Mouse (Mus musculus) ES-Bruce4 (cell line): Measurements from ENCODE around the gene 4931406P16Rik. TPM values are rescaled to one million over a fixed set of nuclear protein-coding genes. Genes with fewer than 3 reads are reported as not detected.
"Not testable (repeated sequence)": the region's sequence is repeated elsewhere in the genome, so short reads cannot be mapped to it uniquely, and the experiment has no call there.

Source experiments
- H3K27ac ChIP-seq: 2 replicates; pipeline ENCODE4 v1.5.1; 2012; ENCODE audit warnings: low read length, inconsistent platforms; ENCODE audit not compliant: insufficient read depth
- H3K27me3 ChIP-seq: 2 replicates; pipeline ENCODE4 v1.6.1; 2012; ENCODE audit warnings: mild to moderate bottlenecking, low read length, inconsistent platforms; ENCODE audit not compliant: control insufficient read depth, poor library complexity, insufficient read depth, severe bottlenecking
- H3K36me3 ChIP-seq: 2 replicates; pipeline ENCODE4 v1.6.1; 2012; ENCODE audit warnings: inconsistent platforms, mild to moderate bottlenecking, low read length, moderate library complexity; ENCODE audit not compliant: control insufficient read depth, poor library complexity, insufficient read depth, severe bottlenecking
- H3K4me1 ChIP-seq: one replicate; pipeline ENCODE4 v1.8.1; 2011; ENCODE audit warnings: low read length; ENCODE audit not compliant: control insufficient read depth, insufficient read depth
- H3K4me3 ChIP-seq: 2 replicates; pipeline ENCODE4 v1.5.1; 2011; ENCODE audit warnings: low read depth, mild to moderate bottlenecking, low read length
- H3K9ac ChIP-seq: 2 replicates; pipeline ENCODE4 v1.6.1; 2012; ENCODE audit warnings: low read depth, mild to moderate bottlenecking, inconsistent platforms; ENCODE audit not compliant: poor library complexity, severe bottlenecking
- H3K9me3 ChIP-seq: replicated peaks from 2 replicates; pipeline ENCODE4 v1.6.1; 2012; ENCODE audit warnings: mild to moderate bottlenecking, low read length, inconsistent platforms; ENCODE audit not compliant: control insufficient read depth, poor library complexity, insufficient read depth, severe bottlenecking
- CTCF ChIP-seq: IDR thresholded peaks from one replicate; pipeline ENCODE4 v1.8.1; 2011; ENCODE audit warnings: low read depth, low read length
- EP300 ChIP-seq: IDR thresholded peaks from 2 replicates; pipeline ENCODE4 v1.6.1; 2011; ENCODE audit warnings: low read depth, low read length; ENCODE audit not compliant: insufficient read depth
- POLR2A ChIP-seq: IDR thresholded peaks from one replicate; pipeline ENCODE4 v1.8.1; 2011; ENCODE audit warnings: low read length; ENCODE audit not compliant: insufficient read depth
- polyA plus RNA-seq: library from polyadenylated mRNA; stranded (reverse); fragments of >200 nt; gene quantifications from 2 replicates; pipeline ENCODE4 v1.2.4, GENCODE M21; 2011; ENCODE audit warnings: low read depth; ENCODE audit not compliant: missing spikeins, insufficient read depth, insufficient read length

Gene 4931406P16Rik
- polyA plus RNA-seq, 1 experiment: 82.5 TPM

DNA sequence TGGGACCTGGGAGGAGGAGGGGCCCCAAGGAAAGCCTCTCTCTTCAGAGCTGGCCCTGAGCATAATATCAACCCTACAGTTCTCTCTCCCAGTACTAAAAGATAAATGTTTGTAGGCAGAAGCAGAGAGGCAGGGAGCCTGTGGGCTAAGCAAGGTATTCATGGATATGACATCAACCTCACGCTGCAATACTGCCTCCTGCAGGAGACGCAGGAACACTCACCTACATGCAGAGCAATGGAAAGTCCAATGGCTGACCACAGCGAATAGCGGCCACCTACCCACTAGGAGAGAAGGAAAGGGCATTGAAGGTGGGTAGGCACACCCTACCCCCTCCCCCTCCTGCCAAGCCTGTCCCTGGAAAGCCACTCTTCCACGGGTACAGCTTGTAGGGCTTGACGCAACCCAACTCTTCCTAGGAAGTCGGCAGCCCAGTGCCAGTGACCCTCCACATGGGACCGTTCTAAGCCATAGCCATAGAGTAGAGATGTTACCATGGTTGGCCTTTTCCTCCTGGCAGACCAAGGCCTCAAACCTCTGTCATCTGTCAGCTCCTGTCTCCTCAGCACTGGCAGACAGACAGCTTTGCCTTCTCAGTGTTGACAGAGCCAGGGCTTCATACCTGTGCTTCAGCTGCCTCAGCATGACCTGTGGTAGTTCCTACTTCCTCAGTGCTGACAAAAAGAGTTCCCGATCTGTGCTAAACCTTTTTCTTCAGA, 105.2 kb downstream of the 4931406P16Rik start:
- H3K27me3 ChIP-seq: no peaks in the 10 kb centered on the region
- no peak overlapping the region for H3K27ac ChIP-seq
- H3K36me3 ChIP-seq: peaks cover 83% of the 10 kb centered on the region
- no peak overlapping the region for H3K9ac ChIP-seq
- TF ChIP-seq CTCF: peak; percentile 50
- TF ChIP-seq EP300: no peak
- TF ChIP-seq POLR2A: no peak
- no peaks in the 10 kb centered on the region for H3K9me3 ChIP-seq
- no peak overlapping the region for H3K4me3 ChIP-seq
- H3K4me1 ChIP-seq: no peaks in the 10 kb centered on the region

DNA sequence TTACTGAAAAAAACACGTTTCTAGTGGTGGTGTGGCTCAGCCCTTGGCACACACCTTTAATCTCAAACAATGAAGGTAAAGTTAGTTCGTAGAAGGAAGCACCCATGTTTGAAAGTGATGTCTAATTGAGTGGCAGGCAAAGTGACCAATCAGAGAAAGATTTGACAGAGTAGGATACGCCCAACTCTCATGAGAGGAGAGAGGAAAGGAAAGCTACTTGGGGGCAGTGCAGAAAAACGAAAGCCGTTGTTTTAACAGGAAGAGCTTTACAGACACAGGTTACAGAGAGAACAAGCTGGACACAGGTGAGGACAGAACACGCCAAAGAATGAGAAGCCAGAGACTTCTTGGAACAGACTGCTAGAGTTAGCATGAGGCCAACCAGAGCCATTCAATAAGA, 107.0 kb downstream of the 4931406P16Rik start:
- no peak overlapping the region for H3K4me3 ChIP-seq
- peaks cover 81% of the 10 kb centered on the region for H3K36me3 ChIP-seq
- H3K4me1 ChIP-seq: no peaks in the 10 kb centered on the region
- H3K9ac ChIP-seq: no peak overlapping the region
- H3K27me3 ChIP-seq: no peaks in the 10 kb centered on the region
- TF ChIP-seq CTCF: no peak
- no peak for TF ChIP-seq EP300
- no peak for TF ChIP-seq POLR2A
- no peak overlapping the region for H3K27ac ChIP-seq
- H3K9me3 ChIP-seq: no peaks in the 10 kb centered on the region

DNA sequence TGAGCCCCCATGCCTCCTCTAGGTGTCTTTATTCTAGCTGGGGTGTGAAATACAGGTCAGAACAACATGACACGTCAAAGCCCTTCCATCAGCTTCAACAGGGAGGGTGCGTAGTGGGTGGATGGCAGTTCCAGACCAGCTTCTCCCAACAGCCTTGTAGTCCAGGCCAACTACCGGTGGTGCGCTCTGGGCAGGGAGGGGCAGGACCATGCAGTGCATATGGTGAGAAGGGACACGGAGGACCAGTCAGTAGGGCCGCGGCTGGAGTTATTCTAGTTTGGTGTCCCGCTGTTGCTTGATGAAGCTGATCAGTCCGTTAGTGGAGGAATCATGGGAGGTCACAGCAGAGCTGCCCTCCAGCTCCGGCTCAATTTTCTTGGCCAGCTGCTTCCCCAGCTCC, 111.2 kb downstream of the 4931406P16Rik start:
- not testable (repeated sequence) for H3K9ac ChIP-seq, H3K27ac ChIP-seq, H3K4me1 ChIP-seq, H3K27me3 ChIP-seq, H3K4me3 ChIP-seq, H3K9me3 ChIP-seq
- H3K36me3 ChIP-seq: peaks cover 53% of the 10 kb centered on the region

DNA sequence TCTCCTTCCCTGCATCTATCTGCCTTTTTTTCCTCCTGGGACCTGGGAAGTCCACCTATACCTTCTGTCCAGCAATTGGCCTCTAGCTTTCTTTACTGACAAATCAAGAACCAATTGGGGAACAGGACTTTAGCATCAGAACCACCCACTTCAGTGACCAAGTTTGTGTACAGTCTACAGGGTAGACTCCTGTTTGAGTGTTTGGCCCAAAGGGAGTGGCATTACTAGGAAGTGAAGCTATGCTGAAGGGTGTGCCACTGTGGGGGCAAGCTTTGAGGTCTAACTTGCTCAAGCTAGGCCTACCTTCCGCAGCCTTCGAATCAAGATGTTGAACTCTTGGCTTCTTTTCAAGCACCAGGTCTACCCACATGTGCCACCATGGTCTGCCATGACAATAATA, 112.5 kb downstream of the 4931406P16Rik start:
- Histone ChIP-seq H3K27me3 (no peaks in the 10 kb centered on the region), H3K36me3 (peaks cover 40% of the 10 kb centered on the region), H3K9me3 (no peaks in the 10 kb centered on the region; the same call in 1 of the 2 replicates), H3K27ac (no peak overlapping the region), H3K4me1 (no peaks in the 10 kb centered on the region), H3K4me3 (no peak overlapping the region), H3K9ac (no peak overlapping the region)
- TF ChIP-seq CTCF (no peak), EP300 (no peak)

DNA sequence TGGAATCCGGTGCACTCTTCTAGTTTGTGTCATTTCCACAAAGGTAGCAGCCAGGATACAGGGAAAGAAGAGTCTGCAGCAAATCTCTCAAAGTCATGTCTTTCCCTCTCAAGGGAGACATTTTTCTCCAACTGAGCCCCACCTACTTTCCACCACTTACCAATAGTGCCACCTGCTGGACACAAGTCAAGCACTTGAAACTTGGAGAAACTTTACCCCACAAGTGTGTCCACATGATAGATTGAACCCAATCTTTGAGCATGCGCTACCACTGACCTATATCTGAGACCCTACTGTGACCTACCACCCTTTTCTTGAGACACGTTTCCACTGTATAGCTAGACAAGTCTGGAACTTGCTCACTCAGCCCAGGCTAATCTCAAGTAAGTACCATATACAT, 115.0 kb downstream of the 4931406P16Rik start:
- Histone ChIP-seq H3K27me3 (no peaks in the 10 kb centered on the region), H3K9ac (no peak overlapping the region), H3K4me1 (no peaks in the 10 kb centered on the region), H3K27ac (no peak overlapping the region), H3K4me3 (no peak overlapping the region), H3K9me3 (no peaks in the 10 kb centered on the region; the same call in 1 of the 2 replicates), H3K36me3 (peaks cover 17% of the 10 kb centered on the region)
- TF ChIP-seq CTCF (no peak), EP300 (no peak), POLR2A (no peak)

DNA sequence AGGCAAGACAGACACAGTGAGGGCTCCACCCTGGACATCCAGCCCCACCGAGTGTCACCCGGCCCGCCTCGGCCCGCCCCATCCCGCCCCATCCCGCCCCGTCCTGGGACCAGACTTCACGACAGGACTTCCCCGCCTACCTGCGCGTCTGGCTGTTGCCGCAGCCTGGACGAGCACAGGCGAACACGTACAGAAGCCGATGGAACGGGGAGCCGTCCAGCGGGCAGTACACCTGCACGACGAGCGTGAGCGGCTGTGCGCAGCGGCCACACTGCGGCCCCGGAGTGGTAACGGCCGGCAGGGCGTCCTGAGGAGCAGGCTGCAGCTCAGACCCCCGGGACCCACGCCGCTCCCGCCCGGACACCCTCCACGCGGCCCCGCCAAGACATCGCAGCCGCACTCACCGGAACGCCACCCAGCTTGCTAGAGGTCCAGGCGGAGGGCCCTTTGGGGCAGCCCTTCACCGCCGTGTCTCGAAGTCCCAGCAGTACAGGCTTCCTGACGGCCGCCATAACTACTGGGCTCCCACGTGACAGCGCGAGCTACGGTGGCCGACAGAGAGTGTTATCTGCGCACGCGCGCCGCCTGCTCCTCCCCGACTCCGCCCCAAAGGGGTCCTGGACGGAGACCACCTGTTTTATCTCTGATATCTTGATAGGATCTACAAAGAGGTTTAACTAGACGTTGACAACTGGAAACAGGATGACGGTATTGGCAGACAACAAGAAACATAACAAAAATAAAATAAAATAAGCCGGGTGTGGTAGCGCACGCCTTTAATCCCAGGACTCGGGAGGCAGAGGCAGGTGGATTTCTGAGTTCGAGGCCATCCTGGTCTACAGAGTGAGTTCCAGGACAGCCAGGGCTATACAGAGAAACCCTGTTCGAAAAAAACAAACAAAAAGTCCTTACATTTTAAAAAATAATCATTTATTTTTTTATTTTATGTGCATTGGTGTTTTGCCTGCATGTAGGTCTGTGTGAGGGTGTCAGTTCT, 116.9 kb downstream of the 4931406P16Rik start, which contains the start of gene Pdcd2l:
Gene Pdcd2l (minus strand): TSS at position 530 of the 997 bp plus-strand sequence.
- H3K36me3 ChIP-seq: peaks cover 9% of the 10 kb centered on the region
- TF ChIP-seq POLR2A: no peak
- TF ChIP-seq CTCF: no peak
- no peak for TF ChIP-seq EP300
- peak within 1 kb of the TSS; percentile 83 for H3K9ac ChIP-seq
- no peaks in the 10 kb centered on the region; the same call in 1 of the 2 replicates for H3K9me3 ChIP-seq
- peak within 1 kb of the TSS; percentile 98 for H3K4me3 ChIP-seq
- no peak within 1 kb of the TSS for H3K27ac ChIP-seq
- no peaks in the 10 kb centered on the region for H3K27me3 ChIP-seq
- no peaks in the 10 kb centered on the region for H3K4me1 ChIP-seq
